Mouse (Mus musculus): Measurements from ENCODE around the gene Arhgap20. TPM values are rescaled to one million over a fixed set of nuclear protein-coding genes. Genes with fewer than 3 reads are reported as not detected.

Gene Arhgap20
- polyA plus RNA-seq (2016; fragmentation: Nextera tagmentation; extraction: Ambion mirVana): 18.7 and 19.0 TPM in 2 replicates

GRCm38 (mm10) chr9:51764921-51765416 lies at the start of gene Arhgap20:
Arhgap20 (plus strand) TSS chr9:51765337.
- peak within 1 kb of the TSS; percentile 88 for H3K4me2 ChIP-seq (replicated peaks)
- peak within 1 kb of the TSS; percentile 46; the same call in 1 of the 2 replicates for H3K27ac ChIP-seq
- H3K9me3 ChIP-seq: no peaks in the 10 kb centered on the region
- H3K4me1 ChIP-seq: peaks cover 11% of the 10 kb centered on the region; the same call in 1 of the 2 replicates
- 1% methylated on average over 54 of the region's 77 CpGs for WGBS
- H3K4me3 ChIP-seq: peak within 1 kb of the TSS; percentile 69
- peak within 1 kb of the TSS; percentile 77 for H3K9ac ChIP-seq
- 0 out of 2 replicates have a peak, but pooled peaks cover 10% of the 10 kb centered on the region for H3K27me3 ChIP-seq (replicated peaks)
- no peaks in the 10 kb centered on the region for H3K36me3 ChIP-seq
- peak; percentile 89 for ATAC-seq (ENCODE audit: low FRiP score, low read depth)

- no peak overlapping the region for H3K9ac ChIP-seq
- no peaks in the 10 kb centered on the region for H3K27me3 ChIP-seq (replicated peaks)
- H3K4me3 ChIP-seq: no peak overlapping the region
- ATAC-seq (ENCODE audit: low FRiP score, low read depth): no peak
- H3K27ac ChIP-seq: no peak overlapping the region
- WGBS: 99% methylated on average over 3 of the region's 3 CpGs
- no peaks in the 10 kb centered on the region for H3K9me3 ChIP-seq
- H3K36me3 ChIP-seq: no peaks in the 10 kb centered on the region
- no peaks in the 10 kb centered on the region for H3K4me1 ChIP-seq
- no peak overlapping the region for H3K4me2 ChIP-seq (replicated peaks)
These were observed 46.3 kb upstream of the Arhgap20 start for GRCm38 (mm10) chr9:51718793-51719192.

- Histone ChIP-seq H3K4me1 (no peaks in the 10 kb centered on the region), H3K36me3 (no peaks in the 10 kb centered on the region), H3K9ac (no peak overlapping the region), H3K9me3 (no peaks in the 10 kb centered on the region), H3K27ac (no peak overlapping the region), H3K4me3 (no peak overlapping the region), H3K4me2 (replicated peaks) (no peak overlapping the region), H3K27me3 (replicated peaks) (no peaks in the 10 kb centered on the region)
- ATAC-seq (ENCODE audit: low FRiP score, low read depth): no peak
- WGBS: 64% methylated on average over 6 of the region's 6 CpGs
These were observed 37.2 kb upstream of the Arhgap20 start for GRCm38 (mm10) chr9:51727960-51728359.

- WGBS: 34% methylated on average over 9 of the region's 9 CpGs
These were observed 29.7 kb upstream of the Arhgap20 start for GRCm38 (mm10) chr9:51735180-51736034.

GRCm38 (mm10) chr9:51736750-51737368 lies 28.3 kb upstream of the Arhgap20 start:
- WGBS: 70% methylated on average over 5 of the region's 5 CpGs

More at GRCm38 (mm10) chr9:51735180-51736034, 29.7 kb upstream of the Arhgap20 start:
- Histone ChIP-seq H3K4me2 (replicated peaks) (no peak overlapping the region), H3K27ac (no peak overlapping the region), H3K27me3 (replicated peaks) (no peaks in the 10 kb centered on the region), H3K9ac (no peak overlapping the region), H3K9me3 (no peaks in the 10 kb centered on the region), H3K36me3 (no peaks in the 10 kb centered on the region), H3K4me3 (no peak overlapping the region), H3K4me1 (peaks cover 13% of the 10 kb centered on the region)
- ATAC-seq (ENCODE audit: low FRiP score, low read depth): peak; percentile 66

GRCm38 (mm10) chr9:51738349-51738748 lies 26.8 kb upstream of the Arhgap20 start:
- Histone ChIP-seq H3K4me3 (no peak overlapping the region), H3K4me1 (peaks cover 13% of the 10 kb centered on the region), H3K9ac (no peak overlapping the region), H3K36me3 (no peaks in the 10 kb centered on the region), H3K9me3 (no peaks in the 10 kb centered on the region), H3K27me3 (replicated peaks) (no peaks in the 10 kb centered on the region), H3K4me2 (replicated peaks) (no peak overlapping the region), H3K27ac (no peak overlapping the region)
- WGBS: 96% methylated on average over 9 of the region's 9 CpGs
- ATAC-seq (ENCODE audit: low FRiP score, low read depth): no peak

More at GRCm38 (mm10) chr9:51736750-51737368, 28.3 kb upstream of the Arhgap20 start:
- H3K4me1 ChIP-seq: peaks cover 13% of the 10 kb centered on the region
- H3K27ac ChIP-seq: no peak overlapping the region
- H3K4me3 ChIP-seq: no peak overlapping the region
- no peaks in the 10 kb centered on the region for H3K36me3 ChIP-seq
- no peak overlapping the region for H3K9ac ChIP-seq
- no peak for ATAC-seq (ENCODE audit: low FRiP score, low read depth)
- H3K27me3 ChIP-seq (replicated peaks): no peaks in the 10 kb centered on the region
- no peak overlapping the region for H3K4me2 ChIP-seq (replicated peaks)
- no peaks in the 10 kb centered on the region for H3K9me3 ChIP-seq

GRCm38 (mm10) chr9:51739826-51740225 lies 25.3 kb upstream of the Arhgap20 start:
- 91% methylated on average over 4 of the region's 4 CpGs for WGBS

GRCm38 (mm10) chr9:51750144-51750543 lies 15.0 kb upstream of the Arhgap20 start:
- no peak overlapping the region for H3K4me2 ChIP-seq (replicated peaks)
- H3K27ac ChIP-seq: no peak overlapping the region
- no peak for ATAC-seq (ENCODE audit: low FRiP score, low read depth)
- WGBS: 81% methylated on average over 4 of the region's 4 CpGs
- no peaks in the 10 kb centered on the region for H3K36me3 ChIP-seq
- no peak overlapping the region for H3K4me3 ChIP-seq
- H3K9ac ChIP-seq: no peak overlapping the region
- H3K9me3 ChIP-seq: no peaks in the 10 kb centered on the region
- H3K27me3 ChIP-seq (replicated peaks): no peaks in the 10 kb centered on the region
- H3K4me1 ChIP-seq: no peaks in the 10 kb centered on the region

More at GRCm38 (mm10) chr9:51739826-51740225, 25.3 kb upstream of the Arhgap20 start:
- Histone ChIP-seq H3K4me2 (replicated peaks) (no peak overlapping the region), H3K4me3 (no peak overlapping the region), H3K27ac (no peak overlapping the region), H3K9ac (no peak overlapping the region), H3K27me3 (replicated peaks) (no peaks in the 10 kb centered on the region), H3K36me3 (no peaks in the 10 kb centered on the region), H3K9me3 (no peaks in the 10 kb centered on the region), H3K4me1 (peaks cover 13% of the 10 kb centered on the region)
- ATAC-seq (ENCODE audit: low FRiP score, low read depth): no peak

GRCm38 (mm10) chr9:51761003-51761402 lies 4.1 kb upstream of the Arhgap20 start:
- Histone ChIP-seq H3K9me3 (no peaks in the 10 kb centered on the region), H3K36me3 (no peaks in the 10 kb centered on the region), H3K4me2 (replicated peaks) (no peak overlapping the region), H3K9ac (no peak overlapping the region), H3K4me3 (no peak overlapping the region), H3K4me1 (peaks cover 4% of the 10 kb centered on the region; the same call in 1 of the 2 replicates), H3K27ac (no peak overlapping the region), H3K27me3 (replicated peaks) (0 out of 2 replicates have a peak, but pooled peaks cover 10% of the 10 kb centered on the region)
- 74% methylated on average over 2 of the region's 2 CpGs for WGBS
- ATAC-seq (ENCODE audit: low FRiP score, low read depth): no peak

GRCm38 (mm10) chr9:51764041-51764875 lies 879 bp upstream of the Arhgap20 start:
- Histone ChIP-seq H3K36me3 (no peaks in the 10 kb centered on the region), H3K4me3 (peak overlapping the region; percentile 69), H3K4me2 (replicated peaks) (peak overlapping the region; percentile 88), H3K27ac (peak overlapping the region; percentile 46; the same call in 1 of the 2 replicates), H3K9ac (peak overlapping the region; percentile 77), H3K4me1 (peaks cover 11% of the 10 kb centered on the region; the same call in 1 of the 2 replicates), H3K27me3 (replicated peaks) (0 out of 2 replicates have a peak, but pooled peaks cover 10% of the 10 kb centered on the region), H3K9me3 (no peaks in the 10 kb centered on the region)
- 10% methylated on average over 12 of the region's 12 CpGs for WGBS
- no peak for ATAC-seq (ENCODE audit: low FRiP score, low read depth)

- 1% methylated on average over 58 of the region's 58 CpGs for WGBS
- Histone ChIP-seq H3K4me2 (replicated peaks) (peak overlapping the region; percentile 88), H3K36me3 (no peaks in the 10 kb centered on the region), H3K4me1 (peaks cover 11% of the 10 kb centered on the region; the same call in 1 of the 2 replicates), H3K27me3 (replicated peaks) (0 out of 2 replicates have a peak, but pooled peaks cover 10% of the 10 kb centered on the region), H3K9ac (peak overlapping the region; percentile 77), H3K27ac (peak overlapping the region; percentile 32; the same call in 1 of the 2 replicates), H3K4me3 (peak overlapping the region; percentile 69), H3K9me3 (no peaks in the 10 kb centered on the region)
- ATAC-seq (ENCODE audit: low FRiP score, low read depth): peak; percentile 68
These were observed 459 bp downstream of the Arhgap20 start for GRCm38 (mm10) chr9:51765417-51766174.

Measured in neural tube, embryonic 12.5 days (tissue).